Mouse (Mus musculus): ENCODE data around the gene Prdm4.

Gene Prdm4

DNA sequence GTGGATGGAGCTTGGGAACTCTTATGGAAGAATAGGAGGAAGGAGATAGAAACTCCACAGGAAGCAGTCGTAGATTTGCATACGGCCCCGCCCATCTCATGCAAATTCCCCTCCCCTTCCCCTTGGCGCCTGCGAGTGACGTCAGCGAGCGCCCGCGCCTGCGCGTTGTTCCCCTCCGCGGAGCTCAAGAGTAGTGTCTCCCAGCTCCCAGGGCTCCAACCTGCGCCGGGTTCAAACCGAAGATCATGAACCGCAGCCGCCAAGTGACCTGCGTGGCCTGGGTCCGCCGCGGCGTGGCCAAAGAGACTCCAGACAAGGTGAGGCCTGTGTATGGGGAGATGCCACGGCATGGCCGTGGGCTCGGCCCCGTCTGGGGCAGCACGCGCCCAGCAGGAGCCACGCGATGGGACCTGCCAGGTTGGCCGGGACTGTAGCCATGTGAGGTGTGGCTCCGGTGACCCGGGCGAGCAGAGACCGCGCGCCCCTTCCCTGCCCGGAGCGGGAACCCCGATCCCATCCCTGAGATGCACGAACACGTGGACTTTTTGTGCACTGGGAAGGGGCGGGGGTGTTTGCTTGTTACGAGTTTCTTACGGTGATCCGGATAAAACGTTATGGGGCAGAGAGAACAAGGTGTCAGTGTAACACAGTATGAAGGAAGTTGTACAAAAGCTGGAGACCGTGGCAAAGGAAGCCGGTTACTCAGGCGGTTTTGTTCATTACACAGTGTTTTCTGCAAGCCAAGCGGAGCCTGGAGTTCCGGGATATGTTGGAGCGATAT is 45.1 kb downstream of the Prdm4 start:
- peak; percentile 78 to 92 for DNase-seq (ENCODE audit: low spot score in 2 of 2)

GRCm38 (mm10) chr10:85846105-85846862 is 70.7 kb downstream of the Prdm4 start:
- DNase-seq (ENCODE audit: low spot score in 2 of 2): no peak
